Mouse (Mus musculus) MEL (cell line): ENCODE measurements at regions not wholly inside any gene's neighbourhood (a gene's known extent, or its start where the extent isn't known, plus 50 kb on each side); places are given as distances from the start of the nearest gene placed in this dataset.

Experiments used
- DNase-seq: peaks from one replicate; pipeline ENCODE4 v3.0.0; 2011; ENCODE audit warnings: low read depth, low spot score
- H3K27ac ChIP-seq: 2 replicates; pipeline ENCODE4 v1.5.1; 2012; ENCODE audit warnings: low read depth, mild to moderate bottlenecking, control low read depth, low read length, moderate library complexity; ENCODE audit not compliant: control insufficient read depth
- H3K27me3 ChIP-seq, 2 experiments: fragments of 150-350 bp in 1 of 2; sonication (generic) in 1 of 2; 2 replicates each; pipeline ENCODE4 v1.6.1; 2012; ENCODE audit warnings: low read length in 2 of 2, mild to moderate bottlenecking in 2 of 2, improper control_type of control experiment in 1 of 2, moderate library complexity in 1 of 2; ENCODE audit not compliant: insufficient read depth in 2 of 2, control insufficient read depth in 1 of 2
- H3K36me3 ChIP-seq, 2 experiments: 2 replicates each; pipeline ENCODE4 v1.6.1; 2012 to 2014; ENCODE audit warnings: low read length in 2 of 2, improper control_type of control experiment in 1 of 2, inconsistent platforms in 1 of 2, mild to moderate bottlenecking in 1 of 2; ENCODE audit not compliant: insufficient read depth in 2 of 2, control insufficient read depth in 1 of 2
- H3K4me1 ChIP-seq, 2 experiments: fragments of 150-350 bp in 1 of 2; sonication (generic) in 1 of 2; 2 replicates each; pipeline ENCODE4 v1.6.1; 2012; ENCODE audit warnings: low read length in 2 of 2, improper control_type of control experiment in 1 of 2, mild to moderate bottlenecking in 1 of 2; ENCODE audit not compliant: insufficient read depth in 2 of 2, control insufficient read depth in 1 of 2
- H3K4me3 ChIP-seq, 2 experiments: fragments of 150-350 bp in 1 of 2; sonication (generic) in 1 of 2; 2 replicates each; pipeline ENCODE4 v1.5.1; 2012; ENCODE audit warnings: low read depth in 2 of 2, low read length in 2 of 2, mild to moderate bottlenecking in 2 of 2, moderate library complexity in 2 of 2, control low read depth in 1 of 2, improper control_type of control experiment in 1 of 2; ENCODE audit not compliant: control insufficient read depth in 1 of 2, insufficient read depth in 1 of 2
- H3K79me2 ChIP-seq: 2 replicates; pipeline ENCODE4 v1.6.1; 2012; ENCODE audit warnings: mild to moderate bottlenecking, low read length, moderate library complexity; ENCODE audit not compliant: control insufficient read depth, poor library complexity, insufficient read depth
- H3K9ac ChIP-seq: 2 replicates; pipeline ENCODE4 v1.6.1; 2012; ENCODE audit warnings: low read depth, mild to moderate bottlenecking, control low read depth, low read length, moderate library complexity; ENCODE audit not compliant: control insufficient read depth, poor library complexity, severe bottlenecking
- H3K9me3 ChIP-seq: fragments of 150-350 bp; sonication (generic); replicated peaks from 2 replicates; pipeline ENCODE4 v1.6.1; 2012; ENCODE audit warnings: mild to moderate bottlenecking, low read length, improper control_type of control experiment, moderate library complexity; ENCODE audit not compliant: insufficient read depth
- BHLHE40 ChIP-seq: IDR thresholded peaks from 2 replicates; pipeline ENCODE4 v1.6.1; 2012; ENCODE audit warnings: low read depth, mild to moderate bottlenecking, inconsistent platforms, low read length, improper control_type of control experiment, borderline replicate concordance
- CHD1 ChIP-seq: IDR thresholded peaks from 2 replicates; pipeline ENCODE4 v1.6.1; 2012; ENCODE audit warnings: low read depth, mild to moderate bottlenecking, inconsistent platforms, low read length, improper control_type of control experiment
- CHD2 ChIP-seq: IDR thresholded peaks from 2 replicates; pipeline ENCODE4 v1.6.1; 2011; ENCODE audit warnings: low read length, improper control_type of control experiment
- E2F4 ChIP-seq: IDR thresholded peaks from 2 replicates; pipeline ENCODE4 v1.6.1; 2011; ENCODE audit warnings: low read depth, low read length, improper control_type of control experiment, borderline replicate concordance
- KAT2A ChIP-seq: conservative IDR thresholded peaks from 2 replicates; pipeline ENCODE4 v1.6.1; 2012; ENCODE audit warnings: low read depth, low read length, improper control_type of control experiment, inconsistent platforms
- MAFK ChIP-seq: IDR thresholded peaks from 2 replicates; pipeline ENCODE4 v1.6.1; 2011; ENCODE audit warnings: low read depth, mild to moderate bottlenecking, low read length, improper control_type of control experiment, borderline replicate concordance
- MAZ ChIP-seq: IDR thresholded peaks from 2 replicates; pipeline ENCODE4 v1.6.1; 2012; ENCODE audit warnings: low read depth, mild to moderate bottlenecking, inconsistent platforms, low read length, improper control_type of control experiment
- MEF2A ChIP-seq: IDR thresholded peaks from 2 replicates; pipeline ENCODE4 v1.6.1; 2014; ENCODE audit warnings: low read depth, mild to moderate bottlenecking, inconsistent platforms, low read length, improper control_type of control experiment; ENCODE audit not compliant: poor library complexity, insufficient replicate concordance, severe bottlenecking; ENCODE audit errors: extremely low read depth
- POLR2A ChIP-seq, 2 experiments: IDR thresholded peaks; 2 replicates each; pipeline ENCODE4 v1.6.1; 2011 to 2012; ENCODE audit warnings: low read length in 2 of 2, mild to moderate bottlenecking in 2 of 2, control low read depth in 1 of 2, improper control_type of control experiment in 1 of 2, low read depth in 1 of 2, moderate library complexity in 1 of 2; ENCODE audit not compliant: control insufficient read depth in 1 of 2, insufficient read depth in 1 of 2, poor library complexity in 1 of 2
- RAD21 ChIP-seq: IDR thresholded peaks from 2 replicates; pipeline ENCODE4 v1.6.1; 2011; ENCODE audit warnings: mild to moderate bottlenecking, low read depth, low read length, improper control_type of control experiment
- RCOR1 ChIP-seq: IDR thresholded peaks from 2 replicates; pipeline ENCODE4 v1.6.1; 2012; ENCODE audit warnings: low read depth, mild to moderate bottlenecking, inconsistent platforms, low read length, improper control_type of control experiment
- SIN3A ChIP-seq: IDR thresholded peaks from 2 replicates; pipeline ENCODE4 v1.6.1; 2012; ENCODE audit warnings: low read length, improper control_type of control experiment, inconsistent platforms
- SMC3 ChIP-seq: IDR thresholded peaks from 2 replicates; pipeline ENCODE4 v1.6.1; 2011; ENCODE audit warnings: low read depth, low read length, improper control_type of control experiment
- TBP ChIP-seq: IDR thresholded peaks from 2 replicates; pipeline ENCODE4 v1.8.0; 2011; ENCODE audit warnings: low read depth, low read length, improper control_type of control experiment
- USF1 ChIP-seq: IDR thresholded peaks from 2 replicates; pipeline ENCODE4 v1.6.1; 2014; ENCODE audit warnings: low read depth, mild to moderate bottlenecking, inconsistent platforms, low read length, improper control_type of control experiment, moderate library complexity
- USF2 ChIP-seq, 2 experiments: IDR thresholded peaks; 2 replicates each; pipeline ENCODE4 v1.6.1; 2011 to 2012; ENCODE audit warnings: improper control_type of control experiment in 2 of 2, low read length in 2 of 2, borderline replicate concordance in 1 of 2, inconsistent platforms in 1 of 2, low read depth in 1 of 2, mild to moderate bottlenecking in 1 of 2; ENCODE audit not compliant: insufficient read depth in 1 of 2
- ZMIZ1 ChIP-seq: IDR thresholded peaks from 2 replicates; pipeline ENCODE4 v1.6.1; 2012; ENCODE audit warnings: low read depth, mild to moderate bottlenecking, inconsistent platforms, low read length, improper control_type of control experiment, moderate library complexity

DNA sequence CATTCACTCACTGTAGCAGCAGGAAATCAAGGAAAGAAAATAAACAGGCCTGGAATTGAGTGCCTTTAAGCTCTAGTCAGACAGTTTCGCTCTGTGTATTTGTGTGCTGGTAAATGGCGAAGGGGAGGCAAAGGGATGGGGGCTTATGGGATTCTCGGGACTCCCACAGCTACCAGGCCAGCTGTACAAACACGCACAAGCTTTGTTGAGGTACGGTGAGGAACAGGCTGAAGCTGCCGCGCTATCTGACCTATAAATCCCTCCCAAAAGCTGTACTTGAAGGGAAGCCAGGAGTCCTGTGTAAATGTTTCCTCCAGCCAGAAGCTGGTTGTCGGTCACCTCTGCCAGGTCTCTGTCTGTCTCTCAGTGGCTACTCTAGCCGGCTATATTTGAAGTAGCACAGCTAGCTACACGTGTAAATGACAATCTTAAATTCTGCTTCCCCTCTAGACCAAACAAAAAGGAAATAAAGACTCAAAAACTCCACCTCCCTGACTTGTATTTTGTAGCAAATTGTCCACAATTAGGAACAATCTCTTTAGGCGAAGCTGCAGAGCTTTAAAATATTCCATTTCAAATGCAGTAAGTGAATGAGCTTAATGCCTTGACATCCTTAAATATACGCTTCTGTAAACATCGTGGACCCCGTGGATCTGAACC is 210.5 kb upstream of the Ferd3l start:
- Histone ChIP-seq H3K9ac (no peak overlapping the region), H3K79me2 (no peaks in the 10 kb centered on the region), H3K36me3 (no peaks in the 10 kb centered on the region), H3K9me3 (no peaks in the 10 kb centered on the region), H3K4me3 (no peak overlapping the region), H3K27me3 (no peaks in the 10 kb centered on the region), H3K27ac (no peak overlapping the region), H3K4me1 (no peaks in the 10 kb centered on the region)
- DNase-seq: no peak
- no peak for TF ChIP-seq E2F4
- no peak for TF ChIP-seq MEF2A
- no peak for TF ChIP-seq USF1
- no peak for TF ChIP-seq BHLHE40
- TF ChIP-seq RCOR1: no peak
- TF ChIP-seq RAD21: no peak
- no peak for TF ChIP-seq TBP
- no peak for TF ChIP-seq POLR2A (IDR thresholded peaks at IDR 0.05; ENCODE audit: control insufficient read depth in 1 of 2, insufficient read depth in 1 of 2, low read depth in 1 of 2, low read length in 2 of 2, poor library complexity in 1 of 2)
- no peak for TF ChIP-seq CHD1
- TF ChIP-seq SIN3A: no peak
- TF ChIP-seq CHD2: no peak
- no peak for TF ChIP-seq KAT2A
- no peak for TF ChIP-seq MAZ

DNA sequence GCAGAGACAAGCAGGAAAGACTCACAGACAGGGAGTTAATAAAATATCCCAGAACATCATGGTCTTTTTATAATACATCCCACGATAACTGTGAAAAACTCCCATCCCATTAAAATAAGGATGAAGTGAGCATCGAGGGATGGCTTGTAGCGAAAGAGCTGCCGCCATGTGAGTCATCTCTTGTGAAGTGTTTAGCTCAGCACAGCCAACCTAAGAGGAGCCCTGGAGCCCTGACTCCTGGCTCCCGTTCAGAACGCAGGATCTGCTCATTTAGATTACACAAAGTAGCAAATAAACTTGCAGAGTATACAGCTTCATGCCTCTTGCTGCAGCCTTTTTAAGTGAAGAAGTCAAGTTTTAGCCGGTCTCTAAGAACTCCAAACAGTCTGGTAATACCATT is 209.2 kb upstream of the Ferd3l start:
- Histone ChIP-seq H3K4me3 (no peak overlapping the region), H3K79me2 (no peaks in the 10 kb centered on the region), H3K9ac (no peak overlapping the region), H3K27me3 (no peaks in the 10 kb centered on the region), H3K9me3 (no peaks in the 10 kb centered on the region), H3K4me1 (no peaks in the 10 kb centered on the region), H3K27ac (no peak overlapping the region), H3K36me3 (no peaks in the 10 kb centered on the region)
- no peak for TF ChIP-seq MAFK
- no peak for DNase-seq

DNA sequence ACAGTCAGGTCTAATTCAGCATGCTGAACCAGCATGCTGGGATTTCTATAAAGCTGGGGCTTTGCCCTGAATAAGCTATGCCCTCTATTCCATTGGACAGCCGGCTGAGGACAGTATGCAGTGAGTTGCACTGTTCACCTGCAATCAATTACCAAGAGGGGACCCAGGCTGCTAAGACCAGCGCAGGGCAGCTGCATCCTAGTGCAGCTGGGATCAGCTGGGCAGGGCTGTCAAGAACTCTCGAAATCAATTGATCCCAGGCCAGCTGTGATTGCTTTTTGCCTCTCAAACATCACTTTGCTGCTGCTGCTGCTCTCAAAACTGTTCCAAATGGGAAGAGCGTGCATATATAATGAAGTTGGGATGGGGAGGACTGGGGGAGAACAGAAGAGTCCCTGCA is 196.3 kb upstream of the Ferd3l start:
- Histone ChIP-seq H3K79me2 (no peaks in the 10 kb centered on the region), H3K9me3 (no peaks in the 10 kb centered on the region), H3K9ac (no peak overlapping the region), H3K27me3 (no peaks in the 10 kb centered on the region), H3K27ac (no peak overlapping the region), H3K4me3 (no peak overlapping the region), H3K36me3 (no peaks in the 10 kb centered on the region), H3K4me1 (no peaks in the 10 kb centered on the region)
- DNase-seq: no peak
- TF ChIP-seq USF2 (IDR thresholded peaks at IDR 0.05; ENCODE audit: borderline replicate concordance in 1 of 2, insufficient read depth in 1 of 2, low read depth in 1 of 2, low read length in 2 of 2): no peak
- no peak for TF ChIP-seq SMC3
- TF ChIP-seq MEF2A: no peak
- TF ChIP-seq ZMIZ1: no peak
